Mouse (Mus musculus) left cerebral cortex, postnatal 10 days (tissue): ENCODE measurements around the gene Tmed5. TPM values are rescaled to one million over a fixed set of nuclear protein-coding genes. Genes with fewer than 3 reads are reported as not detected.
A peak's percentile ranks its signal among the peaks of the same experiment; 100 is the strongest.

Experiments
- DNase-seq, 2 experiments: peaks; one replicate each; pipeline ENCODE4 v3.0.0; 2021 to 2022; ENCODE audit warnings: low spot score in 2 of 2, mixed read lengths in 1 of 2; ENCODE audit errors: extremely low spot score in 1 of 2
- intact Hi-C: fragments of 180-260 bp; cut with DNase I; formaldehyde crosslinking; loops from one replicate; pipeline ENCODE4 v1.15.1; 2025
- total RNA-seq, 2 experiments: library from RNA; stranded (reverse); gene quantifications; 2 replicates each; pipeline ENCODE4 v1.2.3; 2021

The Tmed5 gene
- total RNA-seq, 2 experiments from 2014 or later = 17.2 to 20.0 TPM

GRCm38 (mm10) chr5:108065465-108066411, 66.7 kb downstream of the Tmed5 start, which contains the start of gene Mtf2:
Gene Mtf2, plus strand, starts transcription at chr5:108065674.
- DNase-seq = peak; percentile 95 to 97
- intact Hi-C loops = no loop called here

DNA sequence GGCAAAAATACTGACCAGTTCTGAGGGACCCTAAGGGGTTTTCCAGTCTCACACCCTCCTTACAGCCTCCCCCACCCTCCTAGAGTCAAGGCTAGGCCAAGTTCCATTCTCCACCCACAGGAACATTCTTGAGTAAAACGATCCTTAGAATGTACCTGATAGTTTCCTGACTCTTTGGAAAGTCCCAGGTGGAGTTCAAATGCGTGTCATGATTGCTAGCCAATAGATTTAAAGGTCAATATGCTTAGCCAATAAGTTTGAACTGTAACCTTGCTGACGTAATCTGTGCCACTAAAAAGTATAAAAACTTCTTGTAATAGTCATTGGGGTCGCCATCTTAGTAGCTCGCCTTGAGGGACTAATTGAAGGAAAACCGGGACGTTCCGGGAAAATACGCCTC, 72.0 kb downstream of the Tmed5 start:
- intact Hi-C loops = no loop called here
- no peak for DNase-seq

Other genes starting within 250 kb of the Tmed5 start
- gene Rpl5, start 232.1 kb downstream of the Tmed5 start, total RNA-seq = 100 to 1,000 TPM; 109 to 116 TPM
- 10 to 100 TPM; 55.3 to 60.5 TPM for gene Fam69a, start 145.5 kb downstream of the Tmed5 start, total RNA-seq
- gene Mtf2, start 66.9 kb downstream of the Tmed5 start, total RNA-seq = 10 to 100 TPM; 59.3 to 60.0 TPM
- 1 to 10 TPM; 2.1 to 2.6 TPM for gene Ccdc18, start 255 bp upstream of the Tmed5 start, total RNA-seq
- gene Dr1, start 136.3 kb upstream of the Tmed5 start, total RNA-seq = 10 to 100 TPM; 36.9 to 37.3 TPM
- 1 to 10 TPM; 7.5 to 7.9 TPM for gene Pigg, start 180.0 kb upstream of the Tmed5 start, total RNA-seq
- gene Gm42517, start 235.3 kb upstream of the Tmed5 start, total RNA-seq = 10 to 100 TPM; 64.6 to 67.5 TPM